Mouse (Mus musculus): Measurements from ENCODE around the gene Cog3. TPM values are rescaled to one million over a fixed set of nuclear protein-coding genes. Genes with fewer than 3 reads are reported as not detected.

Gene Cog3
- polyA plus RNA-seq, 1 experiment from 2014 or later: 23.1 TPM

DNA sequence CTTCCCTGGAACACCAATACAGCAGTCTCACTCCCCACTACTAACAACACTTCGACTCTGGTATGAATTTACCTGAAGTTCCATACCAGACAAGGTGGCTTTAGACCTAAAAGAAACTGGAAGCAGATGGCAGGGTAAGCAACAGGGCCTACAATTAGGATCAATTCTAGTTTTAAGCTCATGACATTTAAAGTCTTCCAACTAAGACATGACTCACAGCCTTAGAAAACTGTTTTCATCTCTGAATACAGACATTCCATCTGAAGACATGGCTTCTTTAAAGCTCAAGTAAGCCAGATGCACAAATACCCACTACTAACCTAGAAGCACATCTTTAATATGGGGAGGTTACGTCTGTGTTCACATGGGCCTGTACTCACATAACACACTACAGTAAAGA, 6.4 kb downstream of the Cog3 start:
- no peak overlapping the region for H3K4me2 ChIP-seq (replicated peaks)
- peaks cover 35% of the 10 kb centered on the region for H3K36me3 ChIP-seq (replicated peaks; ENCODE audit: control insufficient read depth, insufficient read depth)
- peaks cover 18% of the 10 kb centered on the region for H3K4me1 ChIP-seq (replicated peaks; ENCODE audit: control insufficient read depth, insufficient read depth, low read length)
- ATAC-seq (ENCODE audit: low FRiP score) (no peak), DNase-seq (ENCODE audit: low spot score) (no peak)
- no peak overlapping the region for H3K4me3 ChIP-seq (replicated peaks; ENCODE audit: low read length)
- H3K9ac ChIP-seq: no peak overlapping the region
- no peaks in the 10 kb centered on the region for H3K27me3 ChIP-seq (ENCODE audit: control insufficient read depth, insufficient read depth, low read length)
- no peaks in the 10 kb centered on the region for H3K9me3 ChIP-seq (ENCODE audit: control insufficient read depth, low read length)
- whole genome bisulfite sequencing: 99% methylated on average over 2 of the region's 2 CpGs
- no peak overlapping the region for H3K27ac ChIP-seq

DNA sequence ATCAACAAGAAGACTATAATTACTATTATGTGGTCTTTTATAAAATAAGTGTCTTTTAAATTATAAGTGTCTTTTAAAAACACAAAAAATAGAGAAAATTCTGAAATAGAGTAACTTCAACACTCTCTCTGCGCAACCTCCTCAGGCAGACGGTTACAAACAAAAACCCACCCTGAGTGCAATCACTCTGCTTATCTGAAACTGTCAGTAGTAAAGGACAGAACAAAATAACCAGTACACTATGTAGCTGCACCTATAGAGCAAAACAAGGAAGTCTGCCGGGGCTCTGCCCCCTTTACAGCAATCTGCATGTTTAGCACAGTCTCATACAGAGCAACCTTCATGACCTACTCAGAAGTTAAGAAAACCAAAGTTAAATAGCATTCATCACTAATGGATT, 12.4 kb downstream of the Cog3 start:
- Histone ChIP-seq H3K4me1 (replicated peaks; ENCODE audit: control insufficient read depth, insufficient read depth, low read length) (no peaks in the 10 kb centered on the region), H3K4me3 (replicated peaks; ENCODE audit: low read length) (no peak overlapping the region), H3K27ac (no peak overlapping the region), H3K36me3 (replicated peaks; ENCODE audit: control insufficient read depth, insufficient read depth) (peaks cover 80% of the 10 kb centered on the region), H3K4me2 (replicated peaks) (no peak overlapping the region), H3K27me3 (ENCODE audit: control insufficient read depth, insufficient read depth, low read length) (no peaks in the 10 kb centered on the region), H3K9ac (no peak overlapping the region), H3K9me3 (ENCODE audit: control insufficient read depth, low read length) (no peaks in the 10 kb centered on the region)
- ATAC-seq (ENCODE audit: low FRiP score) (no peak), DNase-seq (ENCODE audit: low spot score) (no peak)
- WGBS: 93% methylated on average over 3 of the region's 3 CpGs

- Histone ChIP-seq H3K4me3 (replicated peaks; ENCODE audit: low read length) (no peak overlapping the region), H3K36me3 (replicated peaks; ENCODE audit: control insufficient read depth, insufficient read depth) (peaks cover 89% of the 10 kb centered on the region), H3K4me2 (replicated peaks) (no peak overlapping the region), H3K9ac (no peak overlapping the region), H3K27ac (no peak overlapping the region), H3K9me3 (ENCODE audit: control insufficient read depth, low read length) (no peaks in the 10 kb centered on the region), H3K4me1 (replicated peaks; ENCODE audit: control insufficient read depth, insufficient read depth, low read length) (no peaks in the 10 kb centered on the region), H3K27me3 (ENCODE audit: control insufficient read depth, insufficient read depth, low read length) (no peaks in the 10 kb centered on the region)
- no peak for DNase-seq (ENCODE audit: low spot score)
- 97% methylated on average over 3 of the region's 3 CpGs for WGBS
- no peak for ATAC-seq (ENCODE audit: low FRiP score)
Observed at GRCm38 (mm10) chr14:75735597-75735996, 18.7 kb downstream of the Cog3 start.

DNA sequence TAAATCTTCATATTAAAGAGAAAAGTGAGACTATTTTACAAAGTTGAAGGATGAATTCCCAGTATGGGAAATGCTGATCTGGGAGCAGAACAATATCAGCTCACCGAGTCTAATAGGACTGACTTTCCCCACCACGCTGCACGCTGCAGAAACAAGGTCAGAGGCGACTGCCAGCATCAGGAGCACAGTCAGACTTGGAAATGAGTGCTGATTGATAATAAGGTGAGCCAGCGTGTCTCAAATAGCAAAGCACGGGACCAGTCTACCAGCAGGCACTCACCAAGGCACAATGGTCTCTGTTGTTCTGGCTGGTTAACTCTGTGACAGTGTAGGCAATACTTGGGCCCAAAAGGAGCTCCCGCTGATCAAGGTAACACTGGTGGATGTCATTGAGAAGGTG, 21.7 kb downstream of the Cog3 start:
- DNase-seq (ENCODE audit: low spot score): no peak
- Histone ChIP-seq H3K27ac (no peak overlapping the region), H3K4me2 (replicated peaks) (no peak overlapping the region), H3K9ac (no peak overlapping the region), H3K9me3 (ENCODE audit: control insufficient read depth, low read length) (no peaks in the 10 kb centered on the region), H3K36me3 (replicated peaks; ENCODE audit: control insufficient read depth, insufficient read depth) (peaks cover 94% of the 10 kb centered on the region), H3K4me1 (replicated peaks; ENCODE audit: control insufficient read depth, insufficient read depth, low read length) (no peaks in the 10 kb centered on the region), H3K4me3 (replicated peaks; ENCODE audit: low read length) (no peak overlapping the region), H3K27me3 (ENCODE audit: control insufficient read depth, insufficient read depth, low read length) (no peaks in the 10 kb centered on the region)
- no peak for ATAC-seq (ENCODE audit: low FRiP score)
- WGBS: 90% methylated on average over 7 of the region's 7 CpGs

DNA sequence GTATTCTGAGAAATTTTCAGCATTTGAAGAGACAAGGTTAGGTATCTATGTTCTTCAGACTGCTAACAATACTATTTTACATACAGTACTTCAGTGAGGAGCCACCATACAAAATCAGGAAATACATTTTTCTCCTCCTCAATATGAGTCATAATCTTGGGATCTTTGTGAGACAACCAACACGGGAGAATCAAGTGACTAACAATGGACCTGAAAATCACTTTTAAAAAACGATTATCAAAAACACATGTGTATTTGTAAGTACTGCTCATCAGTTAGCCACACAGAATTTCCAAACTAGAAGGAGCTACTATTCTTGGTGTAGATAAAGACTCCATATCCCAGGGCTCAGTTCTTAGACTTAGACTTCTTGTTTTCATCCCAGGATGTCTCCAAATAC, 23.0 kb downstream of the Cog3 start:
- ATAC-seq (ENCODE audit: low FRiP score) (no peak), DNase-seq (ENCODE audit: low spot score) (no peak)
- no peak overlapping the region for H3K27ac ChIP-seq
- H3K9me3 ChIP-seq (ENCODE audit: control insufficient read depth, low read length): no peaks in the 10 kb centered on the region
- no peaks in the 10 kb centered on the region for H3K27me3 ChIP-seq (ENCODE audit: control insufficient read depth, insufficient read depth, low read length)
- no peak overlapping the region for H3K4me3 ChIP-seq (replicated peaks; ENCODE audit: low read length)
- no peak overlapping the region for H3K4me2 ChIP-seq (replicated peaks)
- H3K36me3 ChIP-seq (replicated peaks; ENCODE audit: control insufficient read depth, insufficient read depth): peaks cover 94% of the 10 kb centered on the region
- no peak overlapping the region for H3K9ac ChIP-seq
- 90% methylated on average over 2 of the region's 2 CpGs for WGBS
- H3K4me1 ChIP-seq (replicated peaks; ENCODE audit: control insufficient read depth, insufficient read depth, low read length): no peaks in the 10 kb centered on the region

GRCm38 (mm10) chr14:75728111-75728510, 26.2 kb downstream of the Cog3 start:
- Histone ChIP-seq H3K9ac (no peak overlapping the region), H3K27me3 (ENCODE audit: control insufficient read depth, insufficient read depth, low read length) (no peaks in the 10 kb centered on the region), H3K36me3 (replicated peaks; ENCODE audit: control insufficient read depth, insufficient read depth) (peaks cover 89% of the 10 kb centered on the region), H3K4me2 (replicated peaks) (no peak overlapping the region), H3K4me1 (replicated peaks; ENCODE audit: control insufficient read depth, insufficient read depth, low read length) (no peaks in the 10 kb centered on the region), H3K27ac (no peak overlapping the region), H3K9me3 (ENCODE audit: control insufficient read depth, low read length) (no peaks in the 10 kb centered on the region), H3K4me3 (replicated peaks; ENCODE audit: low read length) (no peak overlapping the region)
- no peak for ATAC-seq (ENCODE audit: low FRiP score)
- no peak for DNase-seq (ENCODE audit: low spot score)
- 90% methylated on average over 5 of the region's 5 CpGs for WGBS

DNA sequence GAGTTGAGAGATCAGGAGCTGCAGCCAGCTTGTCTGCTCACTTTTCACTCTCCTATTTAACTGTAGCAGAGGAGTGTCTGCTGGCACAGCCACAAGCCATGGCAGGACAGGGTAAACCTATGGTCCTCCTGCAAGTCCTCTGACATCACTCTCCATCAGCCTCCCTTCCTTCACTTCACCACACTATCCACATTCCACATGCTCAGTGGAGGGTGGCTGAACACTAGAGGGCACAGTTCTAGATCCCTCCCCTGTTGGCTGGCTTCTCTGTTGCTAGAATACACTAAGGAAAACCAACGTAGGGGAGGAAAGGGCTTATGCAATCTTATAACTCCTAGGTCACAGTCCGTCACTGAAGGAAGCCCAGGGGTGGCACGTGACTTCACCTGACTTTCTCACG, 27.3 kb downstream of the Cog3 start:
- Histone ChIP-seq H3K9me3 (ENCODE audit: control insufficient read depth, low read length) (no peaks in the 10 kb centered on the region), H3K4me2 (replicated peaks) (no peak overlapping the region), H3K9ac (no peak overlapping the region), H3K4me3 (replicated peaks; ENCODE audit: low read length) (no peak overlapping the region), H3K4me1 (replicated peaks; ENCODE audit: control insufficient read depth, insufficient read depth, low read length) (no peaks in the 10 kb centered on the region), H3K27me3 (ENCODE audit: control insufficient read depth, insufficient read depth, low read length) (no peaks in the 10 kb centered on the region), H3K27ac (no peak overlapping the region), H3K36me3 (replicated peaks; ENCODE audit: control insufficient read depth, insufficient read depth) (peaks cover 89% of the 10 kb centered on the region)
- no peak for DNase-seq (ENCODE audit: low spot score)
- WGBS: 72% methylated on average over 4 of the region's 4 CpGs
- no peak for ATAC-seq (ENCODE audit: low FRiP score)

DNA sequence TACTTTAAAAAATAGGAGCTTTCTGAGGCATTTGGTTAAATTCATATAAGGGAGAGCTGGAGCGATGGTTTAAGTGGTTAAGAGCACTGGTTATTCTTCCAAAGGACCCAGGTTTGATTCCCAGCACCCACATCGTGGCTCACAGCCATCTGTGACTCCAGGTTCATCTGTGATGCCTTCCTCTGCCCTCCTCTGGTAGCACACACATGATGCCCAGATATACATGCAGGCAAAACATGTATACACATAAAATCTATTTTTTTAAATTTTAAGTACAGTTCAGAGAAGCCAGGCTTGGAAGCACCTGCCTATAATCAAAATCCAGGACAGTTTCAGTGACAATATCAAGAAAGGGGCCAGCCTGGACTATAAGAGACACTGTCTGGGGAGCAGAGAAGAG, 31.5 kb downstream of the Cog3 start:
- H3K9me3 ChIP-seq (ENCODE audit: control insufficient read depth, low read length): no peaks in the 10 kb centered on the region
- H3K4me3 ChIP-seq (replicated peaks; ENCODE audit: low read length): no peak overlapping the region
- no peaks in the 10 kb centered on the region for H3K4me1 ChIP-seq (replicated peaks; ENCODE audit: control insufficient read depth, insufficient read depth, low read length)
- no peaks in the 10 kb centered on the region for H3K27me3 ChIP-seq (ENCODE audit: control insufficient read depth, insufficient read depth, low read length)
- ATAC-seq (ENCODE audit: low FRiP score) (no peak), DNase-seq (ENCODE audit: low spot score) (no peak)
- no peak overlapping the region for H3K4me2 ChIP-seq (replicated peaks)
- 97% methylated on average over 2 of the region's 2 CpGs for WGBS
- no peak overlapping the region for H3K9ac ChIP-seq
- no peak overlapping the region for H3K27ac ChIP-seq
- H3K36me3 ChIP-seq (replicated peaks; ENCODE audit: control insufficient read depth, insufficient read depth): peaks cover 93% of the 10 kb centered on the region

- Histone ChIP-seq H3K9ac (no peak overlapping the region), H3K4me3 (replicated peaks; ENCODE audit: low read length) (no peak overlapping the region), H3K27ac (no peak overlapping the region), H3K9me3 (ENCODE audit: control insufficient read depth, low read length) (no peaks in the 10 kb centered on the region), H3K4me2 (replicated peaks) (no peak overlapping the region), H3K36me3 (replicated peaks; ENCODE audit: control insufficient read depth, insufficient read depth) (peaks cover 93% of the 10 kb centered on the region), H3K27me3 (ENCODE audit: control insufficient read depth, insufficient read depth, low read length) (no peaks in the 10 kb centered on the region), H3K4me1 (replicated peaks; ENCODE audit: control insufficient read depth, insufficient read depth, low read length) (no peaks in the 10 kb centered on the region)
- WGBS: 55% methylated on average over 12 of the region's 12 CpGs
- ATAC-seq (ENCODE audit: low FRiP score) (no peak), DNase-seq (ENCODE audit: low spot score) (peak; percentile 91)
Observed at GRCm38 (mm10) chr14:75721977-75722563, 32.2 kb downstream of the Cog3 start.

DNA sequence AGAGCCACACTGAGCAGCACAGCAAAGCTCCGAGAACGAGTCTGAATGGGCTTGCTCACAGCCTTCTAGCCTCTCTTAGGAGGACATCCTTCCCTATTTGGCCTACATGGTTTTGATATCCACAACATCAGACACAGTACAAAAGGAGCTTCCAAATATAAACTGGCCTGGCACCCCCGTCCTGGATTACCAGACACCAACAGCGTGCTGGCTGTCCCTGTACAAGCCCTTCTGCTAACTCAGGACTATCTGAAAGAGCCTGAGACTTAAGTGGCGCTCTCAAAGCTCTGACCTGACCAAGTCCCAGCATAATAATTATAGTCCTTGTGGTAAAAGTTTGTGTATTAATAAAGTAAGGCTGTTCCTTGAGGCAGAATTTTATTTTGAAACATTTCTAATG, 34.2 kb downstream of the Cog3 start:
- WGBS: 91% methylated on average over 5 of the region's 5 CpGs
- Histone ChIP-seq H3K9me3 (ENCODE audit: control insufficient read depth, low read length) (no peaks in the 10 kb centered on the region), H3K36me3 (replicated peaks; ENCODE audit: control insufficient read depth, insufficient read depth) (peaks cover 96% of the 10 kb centered on the region), H3K4me1 (replicated peaks; ENCODE audit: control insufficient read depth, insufficient read depth, low read length) (no peaks in the 10 kb centered on the region), H3K4me3 (replicated peaks; ENCODE audit: low read length) (no peak overlapping the region), H3K27ac (no peak overlapping the region), H3K4me2 (replicated peaks) (no peak overlapping the region), H3K9ac (no peak overlapping the region), H3K27me3 (ENCODE audit: control insufficient read depth, insufficient read depth, low read length) (no peaks in the 10 kb centered on the region)
- ATAC-seq (ENCODE audit: low FRiP score) (no peak), DNase-seq (ENCODE audit: low spot score) (no peak)

Measured in hindbrain, embryonic 14.5 days (tissue).